Mouse (Mus musculus) hindbrain, embryonic 16.5 days (tissue): Measurements from ENCODE around the gene Axl. TPM values are rescaled to one million over a fixed set of nuclear protein-coding genes. Genes with fewer than 3 reads are reported as not detected.

Source experiments
- ATAC-seq: fragments of 200-750 bp; cut with Nextera tagmentation; 2 replicates; pipeline ENCODE4 v1.8.0; 2017; ENCODE audit warnings: moderate TSS enrichment, moderate library complexity
- H3K27ac ChIP-seq: fragments of 300-500 bp; sonication (generic); 2 replicates; pipeline ENCODE4 v1.5.1; 2014; ENCODE audit warnings: low read depth, mild to moderate bottlenecking, control low read depth, low read length, moderate library complexity
- H3K27me3 ChIP-seq: fragments of 300-500 bp; sonication (generic); replicated peaks from 2 replicates; pipeline ENCODE4 v1.6.1; 2014; ENCODE audit warnings: low read length; ENCODE audit not compliant: control insufficient read depth, insufficient read depth
- H3K36me3 ChIP-seq: fragments of 300-500 bp; sonication (generic); 2 replicates; pipeline ENCODE4 v1.6.1; 2014; ENCODE audit warnings: mild to moderate bottlenecking, low read length, moderate library complexity, mixed read lengths; ENCODE audit not compliant: control insufficient read depth, insufficient read depth
- H3K4me1 ChIP-seq: fragments of 300-500 bp; sonication (generic); 2 replicates; pipeline ENCODE4 v1.6.1; 2014; ENCODE audit warnings: low read depth, low read length; ENCODE audit not compliant: control insufficient read depth, insufficient read depth
- H3K4me2 ChIP-seq: fragments of 300-500 bp; sonication (generic); 2 replicates; pipeline ENCODE4 v1.6.1; 2014; ENCODE audit warnings: mild to moderate bottlenecking, low read length, control low read depth, moderate library complexity
- H3K4me3 ChIP-seq: fragments of 300-500 bp; sonication (generic); 2 replicates; pipeline ENCODE4 v1.5.1; 2014; ENCODE audit warnings: mild to moderate bottlenecking, low read length, control low read depth, moderate library complexity
- H3K9ac ChIP-seq: fragments of 300-500 bp; sonication (generic); 2 replicates; pipeline ENCODE4 v1.6.1; 2014; ENCODE audit warnings: low read depth, mild to moderate bottlenecking, control low read depth, low read length, moderate library complexity
- H3K9me3 ChIP-seq: fragments of 300-500 bp; sonication (generic); 2 replicates; pipeline ENCODE4 v1.6.1; 2014; ENCODE audit warnings: mild to moderate bottlenecking, low read length, moderate library complexity; ENCODE audit not compliant: control insufficient read depth
- WGBS: fragments of 180-500 bp; shearing (Covaris S2); extraction: QIAGEN DNeasy Blood & Tissue Kit; methylation state at CpG from one replicate; pipeline ENCODE4 v1.1.7; 2014; 5-methylcytosine and 5-hydroxymethylcytosine counted together
- polyA plus RNA-seq: library from polyadenylated mRNA; unstranded; fragments of >200 nt; fragmentation: Nextera tagmentation; extraction: Ambion mirVana; gene quantifications from 2 replicates; pipeline ENCODE4 v1.2.1, GENCODE M21; 2015

The Axl gene
- polyA plus RNA-seq, 1 experiment from 2014 or later = 18.1 TPM

- no peaks in the 10 kb centered on the region; the same call in 1 of the 2 replicates for H3K27me3 ChIP-seq
- 85% methylated on average over 4 of the region's 4 CpGs for WGBS
- no peak overlapping the region for H3K27ac ChIP-seq
- H3K36me3 ChIP-seq = no peaks in the 10 kb centered on the region
- H3K9ac ChIP-seq = no peak overlapping the region
- no peak overlapping the region for H3K4me2 ChIP-seq
- peaks cover 19% of the 10 kb centered on the region for H3K4me1 ChIP-seq
- no peak for ATAC-seq
- H3K4me3 ChIP-seq = no peak overlapping the region
- H3K9me3 ChIP-seq = no peaks in the 10 kb centered on the region
These were observed 2.8 kb downstream of the Axl start for GRCm38 (mm10) chr7:25785752-25786151.

GRCm38 (mm10) chr7:25784808-25785207, 3.7 kb downstream of the Axl start:
- WGBS = 37% methylated on average over 1 of the region's 1 CpGs
- ATAC-seq = no peak
- Histone ChIP-seq H3K4me3 (no peak overlapping the region), H3K9ac (no peak overlapping the region), H3K27ac (no peak overlapping the region), H3K9me3 (no peaks in the 10 kb centered on the region), H3K4me2 (no peak overlapping the region), H3K27me3 (no peaks in the 10 kb centered on the region; the same call in 1 of the 2 replicates), H3K4me1 (peaks cover 19% of the 10 kb centered on the region), H3K36me3 (no peaks in the 10 kb centered on the region)

DNA sequence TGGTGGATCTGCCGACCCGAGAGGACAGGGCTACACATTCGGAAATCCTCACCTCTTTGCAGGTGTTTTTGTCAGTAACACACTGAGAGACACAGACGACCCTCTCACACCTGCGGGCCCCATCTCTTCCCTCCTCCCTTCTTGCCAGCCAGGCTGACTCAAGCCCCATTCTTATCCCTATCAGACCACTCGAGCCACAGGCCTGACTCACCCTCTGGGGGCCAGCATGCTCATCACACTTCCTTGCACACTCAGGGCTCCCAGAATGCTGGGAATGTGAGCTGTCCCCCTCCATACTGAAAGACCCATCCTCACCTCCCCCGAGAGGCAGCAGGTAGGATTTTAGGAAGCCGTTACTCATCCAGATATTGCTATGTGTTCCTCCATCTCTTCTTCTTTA, 4.8 kb downstream of the Axl start:
- H3K4me3 ChIP-seq = no peak overlapping the region
- WGBS = 73% methylated on average over 8 of the region's 8 CpGs
- no peak overlapping the region for H3K4me2 ChIP-seq
- H3K36me3 ChIP-seq = no peaks in the 10 kb centered on the region
- H3K9ac ChIP-seq = no peak overlapping the region
- peaks cover 19% of the 10 kb centered on the region for H3K4me1 ChIP-seq
- H3K27me3 ChIP-seq = no peaks in the 10 kb centered on the region; the same call in 1 of the 2 replicates
- no peak for ATAC-seq
- H3K9me3 ChIP-seq = no peaks in the 10 kb centered on the region
- H3K27ac ChIP-seq = no peak overlapping the region

- H3K4me3 ChIP-seq = no peak overlapping the region
- WGBS = 75% methylated on average over 6 of the region's 6 CpGs
- H3K27me3 ChIP-seq = no peaks in the 10 kb centered on the region; the same call in 1 of the 2 replicates
- H3K36me3 ChIP-seq = no peaks in the 10 kb centered on the region
- H3K4me2 ChIP-seq = no peak overlapping the region
- H3K27ac ChIP-seq = no peak overlapping the region
- H3K4me1 ChIP-seq = peaks cover 11% of the 10 kb centered on the region
- no peak for ATAC-seq
- H3K9me3 ChIP-seq = no peaks in the 10 kb centered on the region
- H3K9ac ChIP-seq = no peak overlapping the region
These were observed 5.8 kb downstream of the Axl start for GRCm38 (mm10) chr7:25782744-25783143.

- 50% methylated on average over 11 of the region's 11 CpGs for WGBS
These were observed 6.4 kb downstream of the Axl start for GRCm38 (mm10) chr7:25781937-25782610.

GRCm38 (mm10) chr7:25781321-25781936, 7.1 kb downstream of the Axl start:
- ATAC-seq = peak; percentile 69
- H3K4me2 ChIP-seq = peak overlapping the region; percentile 87
- H3K9me3 ChIP-seq = no peaks in the 10 kb centered on the region
- H3K36me3 ChIP-seq = no peaks in the 10 kb centered on the region
- H3K4me3 ChIP-seq = peak overlapping the region; percentile 43
- H3K27ac ChIP-seq = peak overlapping the region; percentile 56; the same call in 1 of the 2 replicates
- 14% methylated on average over 22 of the region's 33 CpGs for WGBS
- H3K9ac ChIP-seq = peak overlapping the region; percentile 68
- no peaks in the 10 kb centered on the region for H3K27me3 ChIP-seq
- H3K4me1 ChIP-seq = peaks cover 11% of the 10 kb centered on the region

More at GRCm38 (mm10) chr7:25781937-25782610, 6.4 kb downstream of the Axl start:
- Histone ChIP-seq H3K9ac (peak overlapping the region; percentile 68), H3K4me3 (peak overlapping the region; percentile 43), H3K27me3 (no peaks in the 10 kb centered on the region; the same call in 1 of the 2 replicates), H3K4me1 (peaks cover 11% of the 10 kb centered on the region), H3K4me2 (peak overlapping the region; percentile 87), H3K9me3 (no peaks in the 10 kb centered on the region), H3K36me3 (no peaks in the 10 kb centered on the region), H3K27ac (no peak overlapping the region; the same call in 1 of the 2 replicates)
- peak; percentile 25 for ATAC-seq

GRCm38 (mm10) chr7:25780753-25781152, 7.8 kb downstream of the Axl start:
- Histone ChIP-seq H3K4me1 (peaks cover 11% of the 10 kb centered on the region), H3K27me3 (no peaks in the 10 kb centered on the region), H3K4me3 (no peak overlapping the region), H3K9me3 (no peaks in the 10 kb centered on the region), H3K36me3 (no peaks in the 10 kb centered on the region), H3K27ac (no peak overlapping the region), H3K9ac (no peak overlapping the region), H3K4me2 (no peak overlapping the region)
- ATAC-seq = no peak
- 46% methylated on average over 4 of the region's 4 CpGs for whole genome bisulfite sequencing

DNA sequence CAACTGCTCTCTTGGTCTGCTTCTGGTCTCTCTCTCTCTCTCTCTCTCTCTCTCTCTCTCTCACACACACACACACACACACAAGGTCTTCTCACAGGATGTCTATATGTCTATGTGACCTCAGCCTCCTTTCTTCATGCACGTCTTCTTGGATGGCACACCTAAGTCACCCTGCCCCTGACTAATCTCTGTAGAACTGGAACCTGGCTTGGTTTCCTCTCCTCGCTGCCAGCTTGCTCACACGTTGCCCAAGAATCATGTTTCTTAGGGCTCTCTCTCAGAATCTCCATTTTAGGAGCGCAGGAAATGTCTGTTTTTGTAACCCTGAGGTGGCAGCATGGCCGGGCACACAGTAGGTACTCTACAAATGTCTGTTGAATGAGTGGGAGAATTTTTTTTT, 8.5 kb downstream of the Axl start:
- no peak overlapping the region for H3K4me3 ChIP-seq
- no peaks in the 10 kb centered on the region for H3K36me3 ChIP-seq
- no peak overlapping the region for H3K9ac ChIP-seq
- H3K27me3 ChIP-seq = no peaks in the 10 kb centered on the region
- peaks cover 11% of the 10 kb centered on the region for H3K4me1 ChIP-seq
- H3K9me3 ChIP-seq = no peaks in the 10 kb centered on the region
- ATAC-seq = no peak
- no peak overlapping the region for H3K4me2 ChIP-seq
- WGBS = 93% methylated on average over 5 of the region's 5 CpGs
- H3K27ac ChIP-seq = no peak overlapping the region

DNA sequence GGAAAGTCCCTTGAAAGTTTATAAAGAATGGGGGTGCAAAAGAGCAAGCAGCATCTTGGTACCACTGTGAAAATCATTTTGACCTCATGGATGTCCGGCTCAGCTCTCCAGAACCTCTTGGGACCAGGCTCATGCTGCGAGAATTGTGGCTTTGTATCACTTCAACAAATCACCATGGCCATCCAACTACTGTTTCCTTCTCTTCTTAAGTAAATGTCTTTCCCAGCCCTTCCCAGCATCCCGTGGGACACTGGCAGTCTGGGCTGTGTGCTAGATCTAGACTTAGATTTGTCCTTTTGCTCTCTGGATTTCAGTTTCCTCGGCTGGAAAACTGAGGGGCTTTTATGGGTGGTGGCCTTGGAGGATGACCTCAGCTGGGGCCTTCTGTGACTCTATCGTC, 20.3 kb downstream of the Axl start:
- H3K27me3 ChIP-seq = no peaks in the 10 kb centered on the region
- no peak overlapping the region for H3K27ac ChIP-seq
- no peaks in the 10 kb centered on the region for H3K4me1 ChIP-seq
- WGBS = 90% methylated on average over 5 of the region's 5 CpGs
- H3K4me3 ChIP-seq = no peak overlapping the region
- no peak overlapping the region for H3K4me2 ChIP-seq
- no peaks in the 10 kb centered on the region for H3K9me3 ChIP-seq
- no peaks in the 10 kb centered on the region for H3K36me3 ChIP-seq
- ATAC-seq = no peak
- H3K9ac ChIP-seq = no peak overlapping the region
